Mouse (Mus musculus) adipose tissue, adult 10 weeks (tissue): ENCODE data around the gene Neurod2. TPM values are rescaled to one million over a fixed set of nuclear protein-coding genes. Genes with fewer than 3 reads are reported as not detected.

ENCODE experiments used
- polyA plus RNA-seq: library from polyadenylated mRNA; stranded (reverse); fragments of 350-450 nt; fragmentation: Illumina TruSeq; extraction: RNeasy Lipid Tissue Mini Kit (QIAGEN cat#74804); gene quantifications from one replicate; pipeline ENCODE4 v1.2.3, GENCODE M21; 2014; ENCODE audit warnings: low read depth, low replicate concordance

The Neurod2 gene
- polyA plus RNA-seq = not detected

DNA sequence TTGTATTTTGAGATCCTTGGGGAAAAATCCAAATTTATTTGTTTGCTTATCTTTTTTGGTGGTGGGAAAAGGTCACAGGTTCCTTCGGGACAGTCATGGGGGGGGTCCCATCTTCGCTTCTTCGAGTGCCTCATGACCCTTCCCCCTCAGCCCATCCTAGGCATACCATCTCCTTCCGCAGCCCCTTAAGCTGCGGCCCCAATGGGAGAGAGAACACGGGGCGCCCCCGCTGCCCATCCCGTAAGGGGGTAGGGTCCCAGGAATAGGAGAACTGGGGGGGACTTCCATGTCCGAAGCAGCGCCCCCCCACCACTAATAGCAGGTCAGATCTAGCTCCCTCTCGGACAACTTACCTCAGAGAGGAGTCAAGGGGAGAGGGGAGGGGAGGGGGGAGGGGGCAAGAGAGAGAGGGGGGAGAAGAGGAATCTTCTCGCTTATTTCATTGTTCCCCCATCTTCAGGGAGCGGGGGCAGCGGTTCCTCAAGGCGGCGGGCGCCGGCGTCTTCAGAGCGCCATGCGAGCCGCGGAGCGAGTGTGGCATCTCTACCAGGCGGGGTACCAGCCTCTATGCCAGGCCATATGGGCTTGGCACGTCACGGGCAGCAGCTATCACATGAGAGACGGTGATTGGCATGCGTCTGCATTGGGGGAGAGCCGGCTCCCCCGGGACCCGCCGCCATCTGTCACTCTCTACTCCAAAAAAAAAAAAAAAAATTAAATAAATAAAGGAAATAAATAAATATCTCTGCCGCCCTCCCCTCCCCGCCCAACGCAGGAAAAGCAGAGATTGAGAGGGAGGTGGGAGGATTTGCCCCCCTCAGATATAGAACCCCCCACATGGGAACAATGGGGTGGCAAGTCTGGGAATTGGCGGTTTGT, at the start of gene Neurod2:
Neurod2 (minus strand) TSS at position 568 of the 879 bp plus-strand sequence.

DNA sequence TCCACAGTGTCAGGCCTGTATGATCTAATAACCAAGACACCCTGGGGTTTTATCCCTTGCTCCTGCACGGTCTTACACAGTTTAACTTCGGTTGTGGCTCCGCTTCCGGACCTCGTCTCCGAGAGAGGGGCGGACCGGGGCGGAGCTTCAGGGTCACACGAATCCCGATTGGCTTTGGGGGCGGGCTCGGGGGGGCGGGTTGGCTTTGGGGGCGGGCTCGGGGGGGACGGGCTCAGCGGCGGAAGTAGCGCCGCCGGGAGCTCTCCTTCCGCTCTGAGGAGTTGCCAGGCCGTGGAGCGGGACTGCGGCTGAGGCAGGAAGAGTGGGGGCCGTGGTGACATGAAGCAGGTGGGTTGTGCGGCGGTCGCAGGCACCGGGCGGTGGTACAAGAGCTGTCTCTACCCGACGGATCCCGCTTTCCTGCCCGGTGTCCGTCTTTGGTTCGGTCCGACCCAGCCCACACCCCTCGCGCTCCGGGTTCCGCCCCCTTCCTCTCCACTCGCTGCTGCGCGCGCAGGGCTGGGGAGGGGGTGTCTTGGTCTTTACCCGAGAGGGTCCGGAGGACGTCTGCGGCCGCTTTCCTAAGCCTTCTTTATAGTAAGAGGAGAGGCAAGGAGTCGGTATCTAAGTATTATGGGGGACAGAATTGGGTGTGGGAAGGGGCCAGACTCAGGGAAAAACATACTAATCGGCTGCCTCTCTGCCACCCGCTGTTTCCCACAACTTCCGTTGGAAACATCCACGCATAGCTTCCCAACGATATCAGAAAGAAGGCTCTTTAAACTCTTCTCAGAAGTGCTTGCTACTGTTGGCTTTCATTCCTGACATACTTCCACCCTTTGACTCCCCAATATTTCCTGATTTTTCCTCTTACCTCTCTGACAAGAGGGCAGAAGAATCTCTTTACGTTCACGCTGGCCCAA, 29.0 kb upstream of the Neurod2 start, which contains the start of gene Stard3:
Stard3 (plus strand) TSS at position 208 of the 923 bp plus-strand sequence.

GRCm38 (mm10) chr11:98348083-98348961, 18.9 kb upstream of the Neurod2 start, which contains the start of gene Ppp1r1b:
Gene Ppp1r1b, plus strand, starts transcription at chr11:98348404.

Other genes starting within 250 kb of the Neurod2 start
- 23.9 TPM for gene Fbxl20, start 179.2 kb downstream of the Neurod2 start, polyA plus RNA-seq
- gene Med1, start 136.4 kb downstream of the Neurod2 start, polyA plus RNA-seq = 14.9 TPM
- gene Cdk12, start 126.6 kb downstream of the Neurod2 start, polyA plus RNA-seq = 16.7 TPM
- gene Ppp1r1b, start 18.8 kb upstream of the Neurod2 start, polyA plus RNA-seq = 20.1 TPM
- 35.1 TPM for gene Stard3, start 28.7 kb upstream of the Neurod2 start, polyA plus RNA-seq
- 0.69 TPM for gene Tcap, start 54.2 kb upstream of the Neurod2 start, polyA plus RNA-seq
- 10.5 TPM for gene Pnmt, start 56.8 kb upstream of the Neurod2 start, polyA plus RNA-seq
- 12.5 TPM for gene Pgap3, start 70.8 kb upstream of the Neurod2 start, polyA plus RNA-seq
- 22.0 TPM for gene Erbb2, start 82.8 kb upstream of the Neurod2 start, polyA plus RNA-seq
- gene Mien1, start 109.3 kb upstream of the Neurod2 start, polyA plus RNA-seq = 279 TPM
- gene Grb7, start 116.7 kb upstream of the Neurod2 start, polyA plus RNA-seq = 34.5 TPM
- gene Ikzf3, start 216.4 kb upstream of the Neurod2 start, polyA plus RNA-seq = 1.2 TPM
- 6.9 TPM for gene Zpbp2, start 221.4 kb upstream of the Neurod2 start, polyA plus RNA-seq